Mouse (Mus musculus) liver, adult 2 months (tissue): ENCODE results near the gene Poc1a. TPM values are rescaled to one million over a fixed set of nuclear protein-coding genes. Genes with fewer than 3 reads are reported as not detected.

Experiments used
- DNase-seq: peaks from one replicate; pipeline ENCODE4 v3.0.0-alpha.2; 2011; ENCODE audit warnings: low read depth, low spot score; ENCODE audit errors: extremely low read depth
- H3K27ac ChIP-seq: fragments of 200-500 bp; replicated peaks from 2 replicates; pipeline ENCODE4 v1.5.1; 2012; ENCODE audit warnings: low read depth, mild to moderate bottlenecking, control low read depth, inconsistent platforms, low read length; ENCODE audit not compliant: insufficient read depth
- H3K27me3 ChIP-seq: fragments of 200-500 bp; 2 replicates; pipeline ENCODE4 v1.6.1; 2012; ENCODE audit warnings: mild to moderate bottlenecking, moderate library complexity, low read length, inconsistent platforms; ENCODE audit not compliant: control insufficient read depth, insufficient read depth
- H3K36me3 ChIP-seq: fragments of 200-500 bp; 2 replicates; pipeline ENCODE4 v1.6.1; 2012; ENCODE audit warnings: low read length, inconsistent platforms; ENCODE audit not compliant: control insufficient read depth, insufficient read depth
- H3K4me1 ChIP-seq: fragments of 200-500 bp; 2 replicates; pipeline ENCODE4 v1.6.1; 2011; ENCODE audit warnings: low read length; ENCODE audit not compliant: control insufficient read depth, insufficient read depth
- H3K4me3 ChIP-seq: fragments of 200-500 bp; 2 replicates; pipeline ENCODE4 v1.5.1; 2011; ENCODE audit warnings: low read depth, mild to moderate bottlenecking, control low read depth, low read length, moderate library complexity; ENCODE audit not compliant: insufficient read depth
- H3K79me2 ChIP-seq: fragments of 200-500 bp; 2 replicates; pipeline ENCODE4 v1.6.1; 2012; ENCODE audit warnings: inconsistent platforms, mild to moderate bottlenecking, low read length, moderate library complexity; ENCODE audit not compliant: control insufficient read depth, insufficient read depth
- H3K9ac ChIP-seq: fragments of 200-500 bp; 2 replicates; pipeline ENCODE4 v1.6.1; 2012; ENCODE audit warnings: low read depth, mild to moderate bottlenecking, control low read depth, inconsistent platforms, low read length
- CTCF ChIP-seq: fragments of 200-500 bp; IDR thresholded peaks from 2 replicates; pipeline ENCODE4 v1.5.1; 2011; ENCODE audit warnings: low read depth, low read length, control low read depth
- POLR2A ChIP-seq: fragments of 200-500 bp; IDR thresholded peaks from 2 replicates; pipeline ENCODE4 v1.6.1; 2011; ENCODE audit warnings: low read length, control low read depth; ENCODE audit not compliant: insufficient read depth; ENCODE audit errors: extremely low read depth
- WGBS: fragments of 180-500 bp; shearing (Covaris S2); methylation state at CpG from one replicate; pipeline ENCODE4 v1.1.7; 2018; 5-methylcytosine and 5-hydroxymethylcytosine counted together
- polyA plus RNA-seq: library from polyadenylated mRNA; depleted of rRNA; stranded (reverse); fragments of >200 nt; gene quantifications from 2 replicates; pipeline ENCODE4 v1.2.3, GENCODE M21; 2012
- total RNA-seq: library from RNA; depleted of rRNA; stranded (reverse); fragments of >200 nt; gene quantifications from 2 replicates; pipeline ENCODE4 v1.2.3, GENCODE M21; 2014

The Poc1a gene
- total and polyA plus RNA-seq, 2 experiments = 1.8 to 3.9 TPM

DNA sequence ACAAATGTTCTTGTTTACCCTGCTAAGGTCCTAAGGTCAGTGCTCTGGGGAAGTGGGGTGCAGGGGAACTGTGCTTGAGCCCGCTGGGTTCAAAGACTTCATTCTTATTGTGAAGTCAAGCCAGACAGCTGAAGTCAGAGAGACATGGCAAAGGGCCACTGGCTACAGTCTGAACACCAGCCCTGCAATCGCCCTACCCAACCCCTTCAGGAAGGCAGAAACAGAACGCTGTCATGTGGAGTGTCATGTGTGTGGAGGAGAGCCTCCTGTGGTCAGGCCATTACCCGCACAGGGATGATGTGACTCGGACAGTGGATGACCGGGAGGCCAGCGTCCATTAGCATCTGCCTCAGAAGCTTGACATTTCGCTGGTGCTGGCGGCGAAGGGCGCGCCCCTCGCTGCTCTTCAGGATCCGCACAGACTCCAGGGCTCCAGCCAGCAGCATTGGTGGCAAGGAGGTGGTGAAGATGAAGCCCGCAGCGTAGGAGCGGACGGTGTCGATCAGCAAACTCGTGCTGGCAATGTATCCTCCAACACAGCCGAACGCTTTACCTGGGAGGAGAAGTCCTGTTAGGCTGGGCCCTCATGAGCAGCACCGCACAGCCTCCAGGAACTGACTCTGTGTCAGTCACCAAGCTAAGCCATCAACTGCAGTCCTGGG lies 44.6 kb upstream of the Poc1a start:
- Histone ChIP-seq H3K27ac (peak overlapping the region; percentile 30), H3K36me3 (peaks cover 68% of the 10 kb centered on the region), H3K4me1 (peaks cover 15% of the 10 kb centered on the region; the same call in 1 of the 2 replicates), H3K4me3 (no peak overlapping the region), H3K79me2 (no peaks in the 10 kb centered on the region), H3K9ac (peak overlapping the region; percentile 2), H3K27me3 (no peaks in the 10 kb centered on the region)
- DNase-seq = peak; percentile 96
- 35% methylated on average over 23 of the region's 23 CpGs for WGBS
- TF ChIP-seq CTCF (no peak), POLR2A (peak; percentile 34)

DNA sequence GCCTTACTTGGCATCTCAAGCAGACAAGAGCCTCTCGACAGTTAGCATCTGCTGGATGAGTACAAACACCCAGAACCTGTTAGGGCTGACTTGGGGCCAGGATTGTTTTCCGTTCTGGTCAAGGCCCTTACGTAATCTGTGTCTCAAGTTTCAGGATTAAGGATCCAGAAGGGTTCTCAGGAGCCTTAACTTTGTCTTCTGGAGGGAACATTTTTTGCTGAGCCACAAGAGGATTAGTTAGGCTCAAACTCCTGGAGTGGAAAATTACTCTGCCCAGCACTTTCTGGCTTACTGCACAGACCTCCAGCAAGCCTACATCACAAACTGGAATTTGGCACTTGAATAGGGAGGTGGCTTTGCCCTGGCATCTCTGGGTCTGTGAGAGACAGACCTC lies 44.0 kb upstream of the Poc1a start:
- no peak for TF ChIP-seq POLR2A
- TF ChIP-seq CTCF = no peak
- DNase-seq = peak; percentile 73
- Histone ChIP-seq H3K27ac (peak overlapping the region; percentile 30), H3K27me3 (no peaks in the 10 kb centered on the region), H3K4me1 (peaks cover 19% of the 10 kb centered on the region; the same call in 1 of the 2 replicates), H3K36me3 (peaks cover 73% of the 10 kb centered on the region), H3K79me2 (no peaks in the 10 kb centered on the region), H3K9ac (peak overlapping the region; percentile 22), H3K4me3 (no peak overlapping the region)
- 31% methylated on average over 3 of the region's 3 CpGs for WGBS

DNA sequence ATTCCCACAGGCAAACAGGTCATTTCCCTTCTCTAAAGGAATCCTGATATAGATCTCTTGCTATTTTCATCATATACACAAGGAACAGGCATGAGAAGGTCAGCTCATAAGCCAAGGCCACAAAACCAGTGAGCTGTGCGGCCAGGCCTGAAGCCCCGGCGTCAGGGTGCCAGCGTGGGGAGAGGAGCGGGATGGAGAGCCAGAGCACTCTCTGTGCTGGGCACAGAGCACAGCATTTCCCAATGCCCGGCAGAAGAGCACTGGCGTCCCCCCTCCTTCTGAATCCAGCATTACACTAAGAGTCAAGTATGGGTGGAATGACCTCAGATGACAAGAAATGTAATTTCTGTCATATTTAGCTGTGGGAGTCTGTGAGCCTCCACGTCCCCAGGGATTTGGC lies 43.5 kb upstream of the Poc1a start:
- peaks cover 78% of the 10 kb centered on the region for H3K36me3 ChIP-seq
- no peaks in the 10 kb centered on the region for H3K27me3 ChIP-seq
- peak; percentile 53 for DNase-seq
- H3K4me1 ChIP-seq = peaks cover 23% of the 10 kb centered on the region; the same call in 1 of the 2 replicates
- no peak for TF ChIP-seq POLR2A
- 0 out of 2 replicates have a peak, but pooled peaks have one; percentile 0 for TF ChIP-seq CTCF
- 36% methylated on average over 8 of the region's 8 CpGs for WGBS
- no peak overlapping the region for H3K4me3 ChIP-seq
- peak overlapping the region; percentile 39 for H3K27ac ChIP-seq
- H3K79me2 ChIP-seq = no peaks in the 10 kb centered on the region
- peak overlapping the region; percentile 61 for H3K9ac ChIP-seq

DNA sequence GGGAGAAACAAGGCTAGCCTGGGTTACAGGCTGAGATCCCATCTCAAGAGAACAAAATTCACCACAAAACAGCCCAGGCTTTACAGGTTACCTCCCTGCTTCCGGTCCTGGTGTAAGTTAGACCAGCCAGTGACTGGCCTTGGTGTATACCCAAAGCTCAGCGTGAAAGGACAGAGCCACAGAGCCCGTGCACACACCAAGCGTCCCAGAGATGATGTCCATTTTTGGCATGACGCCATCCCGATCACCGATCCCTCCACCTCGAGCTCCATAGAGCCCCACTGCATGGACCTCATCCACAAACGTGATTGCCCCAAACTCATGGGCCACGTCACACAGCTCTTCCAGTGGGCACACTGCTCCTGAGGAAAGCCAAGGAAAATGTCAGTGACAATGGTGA lies 43.0 kb upstream of the Poc1a start:
- H3K79me2 ChIP-seq = no peaks in the 10 kb centered on the region
- TF ChIP-seq POLR2A (peak; percentile 36; the same call in 1 of the 2 replicates), CTCF (0 out of 2 replicates have a peak, but pooled peaks have one; percentile 2)
- peaks cover 23% of the 10 kb centered on the region; the same call in 1 of the 2 replicates for H3K4me1 ChIP-seq
- peak overlapping the region; percentile 39 for H3K27ac ChIP-seq
- 0 out of 2 replicates have a peak overlapping the region, but pooled peaks have one; percentile 1 for H3K4me3 ChIP-seq
- no peaks in the 10 kb centered on the region for H3K27me3 ChIP-seq
- DNase-seq = peak; percentile 49
- peaks cover 81% of the 10 kb centered on the region for H3K36me3 ChIP-seq
- H3K9ac ChIP-seq = peak overlapping the region; percentile 61
- 45% methylated on average over 10 of the region's 10 CpGs for WGBS

DNA sequence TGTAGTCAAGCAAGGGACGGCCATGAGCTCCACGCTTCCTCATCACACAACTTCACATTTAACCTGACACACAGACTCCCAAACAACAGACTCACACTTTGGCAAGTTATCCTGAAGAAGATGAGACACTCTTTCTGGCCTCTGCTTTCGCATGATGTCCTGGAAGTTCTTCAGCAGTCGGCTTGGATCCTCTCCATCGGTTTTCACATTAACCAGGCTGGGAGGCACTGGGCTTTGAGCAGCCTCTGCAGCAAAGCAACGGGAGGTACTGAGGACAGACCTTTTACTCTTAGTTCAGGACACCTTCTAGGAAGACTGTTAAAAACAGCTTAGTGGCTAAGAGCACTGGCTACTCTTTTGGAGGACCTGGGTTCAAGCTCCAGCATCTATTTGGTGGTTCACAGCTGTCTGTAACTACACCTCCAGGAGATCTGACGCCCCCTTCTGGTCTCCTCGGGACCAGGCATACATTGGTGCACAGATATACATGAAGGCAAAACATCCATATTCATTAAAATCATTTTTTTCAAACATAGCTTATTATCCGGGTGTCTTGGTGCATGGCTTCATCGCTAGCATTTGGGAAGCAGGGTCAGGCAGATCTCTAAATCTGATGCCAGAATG lies 39.2 kb upstream of the Poc1a start:
- peaks cover 2% of the 10 kb centered on the region for H3K79me2 ChIP-seq
- H3K4me1 ChIP-seq = peaks cover 23% of the 10 kb centered on the region; the same call in 1 of the 2 replicates
- peak overlapping the region; percentile 61 for H3K9ac ChIP-seq
- 50% methylated on average over 10 of the region's 10 CpGs for WGBS
- TF ChIP-seq CTCF (peak; percentile 11; the same call in 1 of the 2 replicates), POLR2A (no peak)
- DNase-seq = peak; percentile 82
- peak overlapping the region; percentile 18 for H3K27ac ChIP-seq
- H3K27me3 ChIP-seq = no peaks in the 10 kb centered on the region
- peaks cover 78% of the 10 kb centered on the region for H3K36me3 ChIP-seq
- peak overlapping the region; percentile 48 for H3K4me3 ChIP-seq
